Mouse (Mus musculus) lung, postnatal 4 days (tissue): Measurements from ENCODE around the gene Pla2g2f.

Experiments
- DNase-seq, 2 experiments: peaks; one replicate each; pipeline ENCODE4 v3.0.0; 2021

Gene Pla2g2f

DNA sequence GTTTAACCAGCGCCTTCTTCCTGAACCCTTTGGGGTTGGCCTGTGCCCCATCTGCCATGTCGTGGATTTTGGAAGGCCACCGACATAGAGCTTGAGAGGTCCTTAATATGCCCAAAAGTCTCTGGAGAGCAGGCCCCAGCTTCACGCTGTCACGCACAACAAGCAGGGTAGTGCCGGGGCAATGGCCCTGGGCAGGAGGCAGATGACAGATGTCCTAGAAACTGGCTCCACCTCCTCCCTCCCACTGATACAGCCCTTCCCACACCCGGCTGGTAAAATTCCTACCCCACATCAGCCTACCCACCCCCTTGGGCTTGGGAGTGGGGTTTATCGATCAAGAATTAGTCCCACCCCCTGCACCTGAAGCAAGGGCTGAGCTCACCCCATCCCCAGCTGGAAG is at the start of gene Pla2g2f:
Gene Pla2g2f (minus strand): TSS at position 211 of the 400 bp plus-strand sequence.
- no peak for DNase-seq

GRCm38 (mm10) chr4:138806920-138807541 is 49.6 kb upstream of the Pla2g2f start:
- peak in 1 of 2 experiments; percentile 57 for DNase-seq

- no peak for DNase-seq
Measured at GRCm38 (mm10) chr4:138806160-138806559, 48.7 kb upstream of the Pla2g2f start.

DNA sequence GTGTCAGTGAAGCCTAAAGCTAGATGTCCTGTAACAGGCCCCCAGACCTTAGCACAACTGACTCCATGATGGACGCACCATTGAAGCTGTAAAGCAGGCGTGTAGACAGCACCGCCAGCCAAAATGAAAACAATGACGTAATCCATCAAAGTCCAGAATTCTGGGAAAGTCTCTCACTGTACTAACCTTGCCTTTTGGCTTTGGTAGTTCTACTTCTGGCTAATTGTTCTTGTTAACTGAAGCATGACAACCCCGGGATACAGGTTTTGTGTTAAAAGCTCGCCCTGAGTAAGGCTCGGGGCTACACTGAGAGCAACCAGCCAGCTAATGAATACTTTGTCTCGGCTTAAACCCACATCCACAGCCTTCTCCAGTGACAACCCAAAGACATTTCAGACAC is 47.8 kb upstream of the Pla2g2f start:
- no peak for DNase-seq

- DNase-seq, result no peak
Measured at GRCm38 (mm10) chr4:138802917-138803316, 45.5 kb upstream of the Pla2g2f start.

GRCm38 (mm10) chr4:138801631-138802030 is 44.2 kb upstream of the Pla2g2f start:
- no peak for DNase-seq

DNA sequence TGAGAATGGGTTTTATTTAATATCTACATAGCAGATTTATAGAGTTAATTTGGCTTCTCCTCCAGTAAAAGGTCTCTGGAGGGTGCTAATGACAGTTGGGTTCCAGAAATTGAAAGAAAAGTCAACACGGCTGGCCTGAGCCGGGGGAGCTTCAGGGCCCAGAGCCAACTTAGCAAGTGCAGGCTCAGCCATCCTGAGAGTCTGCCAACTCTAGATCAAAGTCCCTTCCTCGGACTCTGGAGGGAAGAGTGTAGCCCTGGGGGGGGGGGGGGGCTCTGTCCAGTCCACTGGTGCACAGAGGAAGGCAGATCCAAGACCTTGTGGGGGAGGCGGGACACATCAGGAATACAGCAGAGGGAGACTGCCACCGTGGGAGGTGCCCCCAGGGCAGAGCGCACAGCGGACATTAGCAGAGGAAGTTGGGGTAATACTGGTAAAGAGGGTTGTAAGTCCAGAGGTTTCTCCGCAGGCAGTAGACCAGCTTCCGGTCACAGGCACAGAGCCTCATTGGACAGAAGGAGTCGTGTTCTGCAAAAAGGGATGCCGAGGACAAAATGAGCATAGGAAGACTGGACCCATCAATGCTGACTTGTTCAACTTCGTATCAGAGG is 42.8 kb upstream of the Pla2g2f start:
- DNase-seq, result peak in 1 of 2 experiments; percentile 57

GRCm38 (mm10) chr4:138797217-138797570 is 39.8 kb upstream of the Pla2g2f start:
- DNase-seq, result no peak

DNA sequence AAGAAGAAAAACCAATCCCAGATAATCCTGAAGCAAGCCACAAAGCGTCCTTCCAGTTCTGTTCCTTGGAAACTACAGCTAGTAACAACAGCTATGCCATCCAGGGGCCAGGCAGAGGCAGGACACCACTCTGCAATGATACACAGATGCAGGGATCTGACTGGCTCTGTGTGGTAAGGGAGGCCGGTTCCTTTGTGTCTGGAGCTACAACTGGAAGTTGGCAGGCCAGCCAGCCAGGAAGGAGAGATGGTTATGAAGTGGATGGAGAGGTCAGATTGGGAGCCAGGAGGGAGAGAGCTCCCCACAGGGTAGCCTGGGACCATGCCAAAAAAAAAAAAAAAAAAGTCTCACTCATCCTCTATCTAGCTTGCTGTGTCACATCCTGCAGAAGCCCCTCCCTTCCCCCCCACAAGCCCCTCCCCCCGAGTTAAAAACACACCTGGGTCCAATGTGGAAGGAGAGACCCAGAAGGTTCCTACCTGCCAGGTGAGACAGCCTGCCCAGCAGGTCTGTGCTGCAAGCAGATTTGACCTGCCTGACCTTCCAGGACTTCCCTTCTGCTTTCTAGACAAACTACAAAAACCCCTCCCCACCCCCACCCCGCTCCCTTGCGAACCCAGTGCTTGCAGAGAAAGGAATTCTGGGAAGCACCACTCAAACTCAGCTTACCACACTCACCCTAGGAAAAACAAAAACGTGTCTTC is 39.2 kb upstream of the Pla2g2f start:
- DNase-seq, result no peak

- DNase-seq, result no peak
Measured at GRCm38 (mm10) chr4:138794344-138794743, 36.9 kb upstream of the Pla2g2f start.

DNA sequence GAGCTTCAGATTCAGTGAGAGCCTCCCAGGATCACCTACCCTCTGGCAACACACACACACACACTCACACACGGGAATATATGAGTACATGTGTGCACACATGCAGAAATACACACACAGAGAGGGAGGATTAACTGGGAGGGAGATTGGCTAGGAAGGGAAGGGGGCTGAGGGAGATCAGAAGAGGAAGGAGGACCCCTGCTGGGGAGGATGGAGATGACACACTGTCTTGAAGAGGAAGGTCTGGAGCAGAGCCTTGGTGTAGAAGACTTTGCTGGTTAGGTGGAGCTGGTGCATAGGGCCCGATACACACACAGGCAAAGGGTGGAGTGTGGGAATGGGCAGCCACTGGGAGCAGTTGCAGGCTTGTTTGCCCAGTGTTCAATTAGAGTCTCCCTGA is 35.9 kb upstream of the Pla2g2f start:
- peak; percentile 34 to 55 for DNase-seq

- DNase-seq, result no peak
Measured at GRCm38 (mm10) chr4:138792599-138792998, 35.2 kb upstream of the Pla2g2f start.

GRCm38 (mm10) chr4:138791452-138791851 is 34.0 kb upstream of the Pla2g2f start:
- no peak for DNase-seq

GRCm38 (mm10) chr4:138788381-138788780 is 31.0 kb upstream of the Pla2g2f start:
- DNase-seq, result no peak

- no peak for DNase-seq
Measured at GRCm38 (mm10) chr4:138786141-138786540, 28.7 kb upstream of the Pla2g2f start.

DNA sequence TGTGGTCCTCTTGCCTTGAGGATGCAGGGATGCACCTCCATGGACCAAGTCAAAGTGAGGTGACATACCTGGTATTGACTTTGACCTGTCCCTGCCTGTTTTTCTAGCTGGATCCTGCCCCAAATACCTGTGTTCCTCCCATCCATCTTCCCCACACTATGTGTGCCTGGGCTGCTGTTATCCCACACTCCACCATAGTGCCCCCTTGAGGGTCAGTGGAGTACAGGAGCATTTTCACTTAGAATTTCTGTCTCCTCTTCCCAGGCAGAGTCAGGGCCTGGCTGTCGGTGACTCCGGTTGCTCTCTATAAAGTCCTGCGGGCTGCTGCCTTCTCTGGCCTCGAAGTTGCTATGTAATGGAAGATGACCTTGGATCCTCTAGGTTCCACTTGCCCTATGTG is 28.3 kb upstream of the Pla2g2f start:
- no peak for DNase-seq

DNA sequence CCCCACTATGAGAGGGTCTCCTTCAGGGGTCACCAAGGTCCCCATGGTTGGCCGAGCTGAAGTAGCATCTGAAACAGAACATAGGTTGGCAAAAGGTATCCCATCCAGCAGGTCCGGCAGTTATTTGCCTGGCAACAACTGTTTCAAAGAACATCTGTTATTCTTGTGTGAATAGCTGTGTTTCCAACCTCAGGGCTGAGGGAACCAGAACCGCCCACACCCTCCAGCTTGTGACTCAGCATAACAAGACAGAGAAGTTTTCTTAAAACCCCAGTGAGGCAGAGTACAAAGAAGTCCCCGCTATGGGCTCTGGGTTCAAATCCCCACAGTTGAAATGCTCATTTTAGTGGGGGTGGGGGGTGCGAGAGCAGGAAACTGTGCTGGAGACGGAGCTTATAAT is 24.7 kb upstream of the Pla2g2f start:
- no peak for DNase-seq

DNA sequence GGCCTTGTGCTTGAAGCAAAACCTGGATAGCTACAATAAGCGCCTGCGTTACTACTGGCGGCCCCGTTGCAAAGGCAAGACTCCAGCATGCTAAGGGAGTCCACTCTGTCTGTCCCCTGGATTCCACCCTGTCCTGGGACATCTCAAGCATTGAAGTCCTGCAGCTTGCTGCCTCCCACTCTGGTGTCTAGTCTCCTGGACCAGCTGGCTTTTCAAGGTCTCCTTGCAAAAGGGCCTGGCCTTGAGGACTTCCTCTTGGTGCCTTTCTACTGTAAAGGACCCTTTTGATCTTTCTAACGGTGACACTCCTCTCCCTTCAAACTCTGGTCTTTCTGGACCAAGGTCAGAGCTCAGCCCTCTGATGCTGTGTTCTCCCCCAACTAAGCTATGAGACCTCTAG is 22.9 kb upstream of the Pla2g2f start:
- DNase-seq, result no peak

- no peak for DNase-seq
Measured at GRCm38 (mm10) chr4:138777417-138778407, 20.3 kb upstream of the Pla2g2f start.

DNA sequence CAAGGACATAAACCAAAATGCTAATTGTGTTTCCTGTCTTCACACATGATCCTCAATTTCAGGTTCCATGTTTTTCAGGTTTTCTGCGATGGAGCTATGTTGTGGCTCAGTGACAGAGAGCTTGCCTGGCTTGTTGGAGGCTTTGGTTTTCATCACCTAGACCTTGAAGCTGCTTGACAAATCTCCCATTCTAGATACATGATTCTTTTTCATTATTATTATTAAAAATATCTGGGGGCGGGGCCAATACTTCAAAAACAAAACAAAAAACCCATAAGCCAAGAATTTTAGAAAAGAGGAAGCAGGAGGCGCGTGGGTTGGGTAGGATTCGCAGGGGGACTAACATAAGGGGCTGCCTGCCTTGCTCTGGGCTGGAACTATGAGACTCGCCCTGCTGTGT is 18.0 kb upstream of the Pla2g2f start, which contains the start of gene Pla2g2d:
Gene Pla2g2d (plus strand): TSS at position 301 of the 400 bp plus-strand sequence.
- no peak for DNase-seq

DNA sequence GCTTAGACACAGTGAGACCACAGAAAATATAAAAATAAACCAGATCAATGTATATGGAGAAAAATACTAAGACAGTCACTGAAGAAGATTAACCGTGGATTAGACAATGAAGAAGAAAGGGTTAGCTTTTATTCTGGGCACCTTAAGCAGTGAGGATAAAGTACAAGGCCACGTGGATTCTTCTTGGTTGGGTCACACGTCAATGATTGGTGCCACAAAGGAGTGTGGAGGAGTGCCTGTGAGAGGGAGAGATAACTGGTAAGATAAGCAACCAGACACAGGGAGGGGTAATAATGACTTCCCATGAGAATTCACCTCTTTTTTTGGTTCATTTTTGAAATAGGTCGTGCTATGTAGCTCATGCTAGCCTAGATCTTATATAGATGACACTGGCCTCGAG is 15.0 kb upstream of the Pla2g2f start:
- DNase-seq, result no peak

DNA sequence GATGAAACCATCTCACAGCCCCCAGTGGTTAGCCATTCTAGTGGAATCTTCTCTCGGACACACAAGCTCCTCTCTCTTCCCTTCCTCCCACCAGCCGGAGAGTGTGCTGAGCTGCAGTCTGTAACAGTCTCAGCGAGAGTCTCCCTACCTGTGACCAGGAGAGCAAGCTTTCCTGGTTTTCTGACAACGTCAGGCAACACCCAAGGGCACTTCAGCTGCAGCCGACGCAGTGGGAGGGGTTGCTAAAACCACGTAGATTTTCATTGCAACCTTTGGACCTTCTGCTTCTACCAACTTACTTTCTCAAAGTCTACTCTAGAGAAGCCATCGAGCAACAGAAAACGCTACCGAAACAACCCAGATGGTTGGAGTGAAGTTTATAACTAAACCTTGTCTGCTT is 14.5 kb upstream of the Pla2g2f start:
- no peak for DNase-seq

- no peak for DNase-seq
Measured at GRCm38 (mm10) chr4:138762266-138762665, 4.8 kb upstream of the Pla2g2f start.
